Mouse (Mus musculus) small intestine, adult 2 months (tissue): Measurements from ENCODE around the gene Arl16. TPM values are rescaled to one million over a fixed set of nuclear protein-coding genes. Genes with fewer than 3 reads are reported as not detected.
A peak's percentile ranks its signal among the peaks of the same experiment; 100 is the strongest.

Source experiments
- H3K27ac ChIP-seq: fragments of 200-500 bp; 2 replicates; pipeline ENCODE4 v1.5.1; 2012; ENCODE audit warnings: low read depth, low read length, control low read depth, inconsistent platforms; ENCODE audit not compliant: insufficient read depth
- H3K27me3 ChIP-seq: fragments of 200-500 bp; 2 replicates; pipeline ENCODE4 v1.6.1; 2012; ENCODE audit warnings: mild to moderate bottlenecking, moderate library complexity, low read length, inconsistent platforms; ENCODE audit not compliant: control insufficient read depth, insufficient read depth
- H3K36me3 ChIP-seq: fragments of 200-500 bp; 2 replicates; pipeline ENCODE4 v1.6.1; 2012; ENCODE audit warnings: mild to moderate bottlenecking, low read length, control low read depth, inconsistent platforms; ENCODE audit not compliant: control insufficient read depth, insufficient read depth
- H3K4me1 ChIP-seq: fragments of 200-500 bp; 2 replicates; pipeline ENCODE4 v1.6.1; 2012; ENCODE audit warnings: low read length, inconsistent platforms, mixed read lengths; ENCODE audit not compliant: control insufficient read depth, insufficient read depth, insufficient read length
- H3K4me3 ChIP-seq: fragments of 200-500 bp; 2 replicates; pipeline ENCODE4 v1.5.1; 2012; ENCODE audit warnings: low read depth, mild to moderate bottlenecking, control low read depth, inconsistent platforms, low read length, moderate library complexity
- CTCF ChIP-seq: fragments of 200-500 bp; IDR thresholded peaks from 2 replicates; pipeline ENCODE4 v1.5.1; 2012; ENCODE audit warnings: low read depth, mild to moderate bottlenecking, control low read depth, inconsistent platforms, low read length, moderate library complexity, mixed read lengths; ENCODE audit not compliant: insufficient replicate concordance, insufficient read length; ENCODE audit errors: extremely low read depth
- POLR2A ChIP-seq: fragments of 200-500 bp; IDR thresholded peaks from 2 replicates; pipeline ENCODE4 v1.6.1; 2012; ENCODE audit warnings: low read depth, mild to moderate bottlenecking, control low read depth, inconsistent platforms, low read length, moderate library complexity
- WGBS: fragments of 180-500 bp; shearing (Covaris S2); methylation state at CpG from one replicate; pipeline ENCODE4 v1.1.7; 2018; 5-methylcytosine and 5-hydroxymethylcytosine counted together
- polyA plus RNA-seq: library from polyadenylated mRNA; depleted of rRNA; stranded (reverse); fragments of >200 nt; gene quantifications from 2 replicates; pipeline ENCODE4 v1.2.3, GENCODE M21; 2012

Arl16 gene
- polyA plus RNA-seq, 1 experiment, result 15.4 TPM

- TF ChIP-seq POLR2A (no peak), CTCF (no peak)
- H3K27me3 ChIP-seq, result no peaks in the 10 kb centered on the region
- H3K4me1 ChIP-seq, result peaks cover 25% of the 10 kb centered on the region
- no peaks in the 10 kb centered on the region for H3K36me3 ChIP-seq
- peak overlapping the region; percentile 70 for H3K27ac ChIP-seq
- H3K4me3 ChIP-seq, result no peak overlapping the region
- 64% methylated on average over 9 of the region's 9 CpGs for WGBS
These were observed 41.0 kb upstream of the Arl16 start for GRCm38 (mm10) chr11:120508290-120508870.

GRCm38 (mm10) chr11:120507611-120508289 lies 40.3 kb upstream of the Arl16 start:
- no peaks in the 10 kb centered on the region for H3K36me3 ChIP-seq
- peak overlapping the region; percentile 85 for H3K27ac ChIP-seq
- H3K4me1 ChIP-seq, result peaks cover 25% of the 10 kb centered on the region
- H3K27me3 ChIP-seq, result no peaks in the 10 kb centered on the region
- WGBS, result 29% methylated on average over 13 of the region's 13 CpGs
- no peak overlapping the region for H3K4me3 ChIP-seq
- TF ChIP-seq POLR2A (no peak), CTCF (no peak)

- 18% methylated on average over 4 of the region's 4 CpGs for WGBS
- TF ChIP-seq POLR2A (no peak), CTCF (peak; percentile 63; the same call in 1 of the 2 replicates)
- Histone ChIP-seq H3K4me1 (peaks cover 25% of the 10 kb centered on the region), H3K36me3 (no peaks in the 10 kb centered on the region), H3K4me3 (no peak overlapping the region), H3K27me3 (no peaks in the 10 kb centered on the region), H3K27ac (peak overlapping the region; percentile 85)
These were observed 39.5 kb upstream of the Arl16 start for GRCm38 (mm10) chr11:120506899-120507298.

- H3K36me3 ChIP-seq, result no peaks in the 10 kb centered on the region
- H3K4me3 ChIP-seq, result no peak overlapping the region
- H3K4me1 ChIP-seq, result peaks cover 27% of the 10 kb centered on the region
- 66% methylated on average over 3 of the region's 3 CpGs for WGBS
- H3K27me3 ChIP-seq, result no peaks in the 10 kb centered on the region
- TF ChIP-seq CTCF (no peak), POLR2A (no peak)
- H3K27ac ChIP-seq, result no peak overlapping the region
These were observed 38.3 kb upstream of the Arl16 start for GRCm38 (mm10) chr11:120505661-120506060.

- Histone ChIP-seq H3K27me3 (no peaks in the 10 kb centered on the region), H3K27ac (no peak overlapping the region), H3K4me1 (peaks cover 24% of the 10 kb centered on the region; the same call in 1 of the 2 replicates), H3K36me3 (peaks cover 27% of the 10 kb centered on the region), H3K4me3 (no peak overlapping the region)
- WGBS, result 78% methylated on average over 4 of the region's 4 CpGs
- TF ChIP-seq POLR2A (no peak), CTCF (no peak)
These were observed 34.3 kb upstream of the Arl16 start for GRCm38 (mm10) chr11:120501701-120502100.

GRCm38 (mm10) chr11:120501018-120501417 lies 33.6 kb upstream of the Arl16 start:
- H3K36me3 ChIP-seq, result peaks cover 33% of the 10 kb centered on the region
- 26% methylated on average over 6 of the region's 6 CpGs for WGBS
- TF ChIP-seq POLR2A, result no peak
- TF ChIP-seq CTCF, result no peak
- H3K27ac ChIP-seq, result no peak overlapping the region
- H3K4me1 ChIP-seq, result peaks cover 20% of the 10 kb centered on the region; the same call in 1 of the 2 replicates
- no peaks in the 10 kb centered on the region for H3K27me3 ChIP-seq
- H3K4me3 ChIP-seq, result no peak overlapping the region

- TF ChIP-seq CTCF (no peak), POLR2A (no peak)
- Histone ChIP-seq H3K36me3 (peaks cover 39% of the 10 kb centered on the region), H3K27ac (peak overlapping the region; percentile 57)
These were observed 33.0 kb upstream of the Arl16 start for GRCm38 (mm10) chr11:120500357-120500756.

More at GRCm38 (mm10) chr11:120500357-120500756, 33.0 kb upstream of the Arl16 start:
- no peak overlapping the region for H3K4me3 ChIP-seq
- no peaks in the 10 kb centered on the region for H3K27me3 ChIP-seq
- peaks cover 20% of the 10 kb centered on the region; the same call in 1 of the 2 replicates for H3K4me1 ChIP-seq
- WGBS, result 2% methylated on average over 3 of the region's 3 CpGs
